Mouse (Mus musculus): ENCODE measurements around the gene Atp8b4.

Atp8b4 gene

DNA sequence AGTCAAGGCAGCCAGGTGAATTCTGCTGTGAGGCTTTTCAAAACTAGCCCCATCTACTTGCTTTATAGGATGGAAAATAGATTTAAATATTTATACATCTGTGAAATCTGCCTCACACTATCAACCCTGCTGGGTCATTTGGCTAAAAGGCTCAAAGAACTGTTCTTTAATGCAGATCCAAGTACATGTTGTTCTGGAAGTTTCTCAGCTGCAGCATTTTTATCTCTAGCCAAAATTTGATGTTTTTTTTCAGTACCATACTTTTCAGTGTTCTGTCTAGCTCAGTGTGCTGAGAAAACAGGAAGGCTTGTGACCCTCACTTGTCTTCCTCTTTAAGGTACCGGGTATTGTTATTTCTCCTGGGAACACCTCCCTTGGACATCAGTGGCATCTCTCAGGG, 65.8 kb downstream of the Atp8b4 start:
- intact Hi-C loops (cut with DNase I), result no loop called here

DNA sequence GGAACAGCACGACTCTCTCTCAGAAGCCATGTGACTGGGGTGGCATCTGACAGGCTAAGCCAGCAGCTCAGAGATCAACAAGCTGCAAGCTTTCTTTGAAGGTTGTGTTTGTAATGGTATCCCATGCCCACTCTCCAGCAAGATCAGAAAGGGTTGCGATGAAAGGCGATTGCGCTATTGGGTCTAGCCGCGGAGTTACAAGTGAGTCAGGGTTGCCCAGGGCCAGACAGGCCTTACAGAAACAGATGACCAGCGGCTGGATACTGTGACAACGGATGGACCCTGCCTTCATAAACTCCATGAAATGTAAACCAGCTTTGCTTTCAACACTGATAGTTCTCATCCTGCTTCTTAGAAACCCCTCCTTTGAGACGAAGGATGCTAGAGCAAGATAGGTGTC, 66.2 kb downstream of the Atp8b4 start:
- intact Hi-C loops (cut with DNase I), result no loop called here

DNA sequence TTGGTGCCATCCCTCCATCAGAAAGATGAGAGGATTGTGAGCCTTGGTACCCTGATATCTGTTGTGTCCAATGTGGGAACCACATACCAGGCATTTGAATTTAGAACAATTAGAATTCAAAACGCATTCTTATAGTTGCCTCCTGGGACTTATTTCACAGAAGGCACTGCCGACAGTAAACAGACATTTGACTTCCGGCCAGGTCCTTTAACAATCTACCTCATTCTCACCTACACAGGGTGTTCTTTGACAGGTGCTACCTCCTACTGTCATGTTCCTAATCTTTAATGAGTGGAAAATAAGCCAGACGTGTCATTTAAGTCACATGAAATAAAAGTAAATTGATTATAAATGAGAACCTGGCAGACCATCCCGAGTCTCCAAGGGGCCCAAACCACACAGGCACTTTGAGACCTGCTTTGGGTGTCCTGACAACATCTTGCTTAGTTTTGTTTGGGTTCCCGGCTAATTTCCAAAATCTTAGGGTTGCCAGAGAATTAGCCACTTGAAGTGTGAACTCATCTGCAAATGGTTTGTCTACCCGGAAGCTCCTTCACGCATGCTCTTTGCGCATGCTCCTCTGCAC, 67.9 kb downstream of the Atp8b4 start:
- intact Hi-C loops (cut with DNase I), result no loop called here

DNA sequence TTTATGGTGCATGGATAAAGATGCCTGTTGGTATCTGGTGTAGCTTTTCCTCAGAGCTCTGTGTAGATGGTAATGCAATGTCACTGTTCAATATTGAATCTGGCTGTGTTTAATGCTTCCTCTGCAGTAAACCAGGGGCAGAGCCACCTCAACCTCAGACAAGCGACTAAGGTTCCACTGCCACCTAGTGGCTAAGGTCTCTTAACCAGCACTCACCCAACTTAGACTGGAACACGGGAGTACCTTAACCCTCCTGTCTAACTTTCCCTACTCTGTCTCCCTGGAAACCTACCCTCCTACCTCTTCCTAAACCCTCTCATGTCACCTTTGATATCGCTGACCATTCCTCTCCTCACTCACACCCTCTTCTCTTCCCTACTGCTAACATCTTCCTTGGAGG, 71.2 kb downstream of the Atp8b4 start:
- intact Hi-C loops (cut with DNase I), result loop anchor here (10.0 kb wide), 1 partner anchor 534 kb away; no protein-coding TSS in a partner anchor

DNA sequence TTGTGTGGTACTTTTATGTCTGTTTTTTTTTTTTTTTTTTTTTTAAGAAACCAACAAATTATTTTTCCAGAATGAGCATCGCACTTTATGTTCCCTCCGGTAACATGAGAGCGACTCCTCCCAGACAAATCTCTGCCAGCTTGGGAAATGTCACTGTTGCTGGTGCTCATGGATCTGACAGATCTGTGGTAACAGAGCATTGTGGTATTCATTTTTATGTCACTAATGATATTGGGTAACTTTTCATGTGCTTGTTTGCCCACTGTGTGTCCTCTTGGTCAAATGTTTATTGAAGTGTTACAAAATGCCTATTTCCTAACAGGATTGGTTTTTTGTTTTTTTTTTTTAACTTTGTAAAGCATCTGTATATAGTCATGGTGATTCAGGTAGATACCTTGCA, 75.3 kb downstream of the Atp8b4 start:
- intact Hi-C loops (cut with DNase I), result loop anchor here (10.0 kb wide), 1 partner anchor 530 kb away; no protein-coding TSS in a partner anchor

DNA sequence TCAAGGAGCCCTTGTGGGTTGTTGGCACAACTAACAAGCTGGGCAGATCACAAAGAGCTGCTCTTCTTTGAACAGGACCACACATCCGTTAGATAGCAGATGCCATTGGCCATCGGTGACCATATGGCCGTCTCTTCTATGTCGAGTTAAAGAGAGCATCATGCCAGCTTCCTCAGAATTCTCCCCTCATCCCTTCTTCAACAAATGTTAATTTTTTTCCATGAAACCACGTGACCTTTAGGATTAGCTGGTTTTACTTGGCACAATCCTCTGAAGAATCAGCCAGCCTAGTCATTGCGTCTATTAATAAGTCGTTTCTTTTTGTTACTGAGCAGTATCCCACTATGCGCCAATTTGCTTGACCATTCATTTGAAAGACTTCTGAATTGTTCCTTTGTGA, 75.8 kb downstream of the Atp8b4 start:
- intact Hi-C loops (cut with DNase I), result loop anchor here (10.0 kb wide), 1 partner anchor 530 kb away; no protein-coding TSS in a partner anchor

DNA sequence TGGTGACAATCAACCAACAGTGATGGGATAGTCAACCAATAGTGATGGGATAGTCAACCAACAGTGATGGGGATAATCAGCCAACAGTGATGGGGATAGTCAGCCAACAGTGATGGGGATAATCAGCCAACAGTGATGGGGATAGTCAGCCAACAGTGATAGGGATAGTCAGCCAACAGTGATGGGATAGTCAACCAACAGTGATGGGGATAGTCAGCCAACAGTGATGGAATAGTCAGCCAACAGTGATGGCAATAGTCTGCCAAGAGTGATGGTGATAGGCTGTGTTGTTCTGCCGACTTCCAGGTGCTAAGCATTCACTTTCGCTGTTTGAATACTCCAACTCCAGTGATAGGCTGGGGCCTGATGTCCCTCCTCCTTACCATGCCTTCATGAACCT, 79.6 kb downstream of the Atp8b4 start:
- intact Hi-C loops (cut with DNase I), result loop anchor here (10.0 kb wide), 1 partner anchor 526 kb away; no protein-coding TSS in a partner anchor

DNA sequence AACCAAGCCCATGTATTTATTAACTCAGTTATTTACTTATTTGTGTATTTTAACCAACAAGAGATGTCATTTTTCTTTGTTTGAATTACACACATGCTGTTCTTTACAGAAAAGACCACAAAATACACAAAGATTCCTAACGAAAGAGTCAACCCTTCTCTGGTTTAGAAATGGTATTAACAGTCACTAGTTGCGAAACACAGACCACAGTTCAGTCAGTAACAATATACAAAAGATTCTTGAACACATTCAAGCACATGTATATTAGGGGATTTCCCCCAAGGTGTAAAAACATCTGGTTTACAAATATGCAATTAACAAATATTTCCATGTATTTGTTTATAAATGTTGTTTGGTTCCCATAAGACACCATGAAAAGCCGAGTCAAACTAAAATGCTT, 81.6 kb downstream of the Atp8b4 start:
- intact Hi-C loops (cut with DNase I), result no loop called here

DNA sequence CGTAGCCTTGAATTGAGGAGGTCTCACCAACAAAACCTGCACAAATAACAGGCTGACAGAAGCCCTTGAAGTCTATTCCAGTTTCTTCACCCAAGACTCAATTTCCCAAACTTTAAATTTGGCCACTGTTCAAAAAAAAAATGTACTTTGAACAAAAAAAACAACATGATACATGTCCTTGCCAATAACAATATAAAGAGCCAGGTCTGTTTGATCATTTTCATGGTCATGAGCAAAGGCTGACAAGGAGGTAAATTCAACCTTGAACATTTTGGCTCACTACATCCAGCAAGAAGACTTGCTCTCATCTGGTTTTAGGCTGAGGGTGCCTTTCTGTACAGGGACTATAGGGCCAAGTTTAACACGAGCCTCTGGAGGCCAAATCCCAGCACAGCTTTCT, 83.7 kb downstream of the Atp8b4 start:
- intact Hi-C loops (cut with DNase I), result no loop called here

DNA sequence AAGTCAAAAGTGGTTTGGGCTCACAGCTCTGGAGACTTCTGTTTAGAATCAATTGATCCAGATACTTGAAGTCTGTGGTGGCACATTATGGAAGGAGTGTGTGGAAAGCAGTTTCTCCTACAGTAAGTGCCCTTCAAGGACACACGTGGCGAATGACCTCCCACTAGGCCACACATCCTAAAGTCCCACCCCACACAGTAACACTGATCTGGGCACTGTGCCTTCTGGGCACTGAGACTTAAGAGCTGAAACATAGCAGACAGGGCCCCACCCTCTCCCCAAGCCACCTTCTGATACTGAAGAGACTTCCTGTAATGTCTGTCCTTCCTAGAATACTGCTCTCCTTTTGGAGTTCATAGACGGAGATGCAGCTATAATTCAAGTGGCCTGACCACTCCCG, 84.5 kb downstream of the Atp8b4 start:
- intact Hi-C loops (cut with DNase I), result no loop called here

DNA sequence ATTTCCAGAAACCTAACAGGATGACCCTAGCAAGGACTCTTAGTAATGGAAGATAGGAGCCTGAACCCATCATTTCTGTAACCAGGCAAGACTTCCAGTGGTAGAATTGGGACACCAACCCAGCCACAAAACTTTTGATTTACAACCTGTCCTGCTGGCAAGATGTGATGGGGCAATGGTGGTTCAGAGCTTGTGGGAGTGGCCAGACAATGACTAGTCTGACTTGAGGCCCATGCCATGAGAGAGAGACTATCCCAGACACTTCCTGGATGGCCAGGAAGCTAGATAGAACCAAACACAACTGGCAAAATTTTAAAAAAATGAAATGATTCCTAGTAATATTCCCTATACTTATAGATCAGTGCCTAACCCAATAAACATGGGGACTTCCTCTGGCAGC, 87.7 kb downstream of the Atp8b4 start:
- intact Hi-C loops (cut with DNase I), result no loop called here

DNA sequence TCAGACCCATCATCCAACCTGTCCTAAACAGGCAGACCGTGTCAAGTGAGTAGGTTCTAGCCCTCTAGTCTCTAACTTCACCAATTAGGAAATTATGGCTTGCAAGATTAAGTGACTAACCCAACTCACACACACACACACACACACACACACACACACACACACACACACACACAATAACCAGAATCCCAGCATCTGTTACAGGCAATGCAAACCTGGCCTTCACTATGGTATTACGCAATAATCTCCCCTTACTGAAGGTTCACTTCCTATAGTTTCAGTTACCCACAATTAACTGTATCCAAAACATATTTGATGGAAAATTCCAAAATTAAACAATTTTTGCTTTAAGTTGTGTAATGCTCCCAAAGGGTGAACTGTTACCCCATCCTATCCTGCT, 101.0 kb downstream of the Atp8b4 start:
- intact Hi-C loops (cut with DNase I), result no loop called here

DNA sequence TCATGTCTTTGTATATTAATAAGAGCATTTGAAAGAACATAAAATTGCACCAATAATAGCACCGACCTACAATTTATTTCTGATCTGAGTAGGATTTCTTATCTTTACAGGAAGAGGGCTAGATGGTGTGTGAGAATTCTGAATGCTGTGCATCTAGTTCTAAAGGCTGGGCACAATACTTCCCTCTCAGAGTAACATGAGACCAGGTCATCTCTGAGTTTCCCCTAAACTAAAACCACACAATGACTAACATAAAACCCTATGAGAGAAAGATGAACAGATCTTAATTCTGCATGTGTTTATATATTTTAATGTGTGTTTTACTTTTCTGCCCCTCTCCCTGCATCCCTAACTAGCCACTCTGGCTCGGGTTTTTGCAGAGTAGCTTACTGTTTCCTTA, 101.5 kb downstream of the Atp8b4 start:
- intact Hi-C loops (cut with DNase I), result no loop called here

DNA sequence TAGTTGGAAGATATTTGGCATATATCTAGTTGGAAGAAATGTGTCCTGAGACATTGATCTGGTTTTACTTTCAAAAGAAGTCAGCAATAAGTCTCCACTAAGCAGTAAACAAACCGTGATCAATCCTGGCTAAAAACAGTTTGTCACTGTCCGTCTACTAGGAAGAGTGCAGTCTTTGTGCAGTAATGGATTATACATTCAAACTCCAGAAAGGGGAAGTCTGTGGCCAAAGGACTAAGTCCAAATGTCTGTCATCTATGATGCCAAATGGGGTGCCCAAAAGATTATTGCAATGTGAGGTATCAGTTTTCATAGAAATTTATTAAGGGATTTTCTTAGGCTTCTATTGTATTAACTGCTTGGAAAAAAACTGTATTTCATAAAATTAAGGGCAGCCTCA, 102.3 kb downstream of the Atp8b4 start:
- intact Hi-C loops (cut with DNase I), result no loop called here

DNA sequence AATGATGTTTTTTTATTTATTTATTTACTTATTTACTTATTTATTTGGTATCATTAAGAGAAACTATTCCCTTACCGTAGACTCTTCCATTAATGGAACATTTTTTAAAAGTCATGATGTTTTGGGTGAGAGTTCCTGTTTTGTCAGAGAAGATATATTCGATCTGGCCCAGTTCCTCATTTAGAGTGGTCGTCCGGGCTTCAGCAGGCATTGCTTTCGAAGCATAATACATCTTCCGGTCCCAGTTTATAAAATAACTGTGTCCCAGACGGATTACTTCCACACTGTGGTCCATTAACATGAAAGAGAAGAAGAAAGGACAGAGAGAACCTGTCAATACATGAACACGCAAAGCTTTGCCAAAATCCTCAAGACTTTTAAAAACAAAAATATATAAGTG, 103.0 kb downstream of the Atp8b4 start:
- intact Hi-C loops (cut with DNase I), result no loop called here

DNA sequence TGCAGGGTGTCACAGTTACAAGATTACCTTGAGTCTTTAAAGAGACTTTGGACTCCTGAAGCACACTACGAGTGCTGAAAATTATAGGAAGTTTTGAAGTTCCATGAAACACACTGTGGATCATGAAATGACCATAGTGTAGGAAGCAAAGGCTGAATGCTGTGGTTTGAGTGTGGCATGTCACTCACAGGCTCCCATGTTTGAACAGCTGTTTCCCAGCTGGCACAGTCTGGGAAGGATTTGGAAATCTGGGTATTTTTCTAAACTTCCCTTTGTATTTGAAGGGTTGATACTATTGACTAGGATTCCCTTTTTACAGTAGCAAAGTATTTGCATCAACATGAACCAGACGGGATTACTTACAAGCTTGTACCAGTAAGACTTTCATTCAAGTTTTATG, 105.5 kb downstream of the Atp8b4 start:
- intact Hi-C loops (cut with DNase I), result no loop called here

DNA sequence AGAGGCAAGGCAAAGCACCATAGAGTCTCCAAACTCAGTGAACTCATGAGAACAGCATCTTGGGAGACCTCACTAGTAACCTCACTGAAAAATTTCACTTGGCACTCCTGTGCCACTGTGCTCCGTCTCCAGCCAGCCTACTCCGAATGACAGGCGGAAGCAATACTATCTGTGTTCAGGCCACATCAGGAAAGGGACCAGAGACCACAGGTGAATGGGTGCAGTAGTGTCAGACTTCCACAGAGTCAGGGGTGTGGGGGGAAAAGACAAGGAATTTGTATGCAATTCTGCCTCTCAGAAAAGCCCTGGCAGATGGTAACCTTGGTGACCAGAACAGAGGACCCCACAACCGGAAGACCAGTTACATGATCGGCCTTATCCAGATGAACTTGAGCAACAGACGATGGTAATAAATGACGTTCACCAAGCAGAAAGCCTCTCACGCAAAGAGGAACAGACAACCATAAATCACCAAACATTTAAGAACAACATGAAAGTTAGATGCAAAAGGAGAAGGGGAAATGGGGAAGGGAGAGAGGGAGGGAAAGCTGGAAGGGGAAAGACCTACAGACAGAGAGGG, 112.9 kb downstream of the Atp8b4 start:
- intact Hi-C loops (cut with DNase I), result no loop called here

DNA sequence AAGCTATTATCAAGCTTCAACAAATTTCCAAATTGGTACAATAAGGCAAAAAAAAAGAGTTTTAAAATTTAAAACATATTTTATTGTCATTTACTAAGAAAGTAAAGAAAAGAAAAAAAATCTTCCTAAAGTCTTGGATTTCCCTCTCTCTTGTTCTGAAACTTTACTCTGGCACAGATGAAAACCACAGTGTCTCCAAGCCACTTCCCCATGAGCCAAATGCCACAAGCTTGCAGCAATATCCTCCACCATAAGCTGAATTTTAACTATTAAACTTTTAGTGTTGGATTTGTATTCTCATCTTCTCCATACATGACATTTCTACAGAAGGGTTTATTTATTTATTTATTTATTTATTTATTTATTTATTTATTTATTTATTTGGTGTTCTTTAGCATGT, 114.4 kb downstream of the Atp8b4 start:
- intact Hi-C loops (cut with DNase I), result no loop called here

DNA sequence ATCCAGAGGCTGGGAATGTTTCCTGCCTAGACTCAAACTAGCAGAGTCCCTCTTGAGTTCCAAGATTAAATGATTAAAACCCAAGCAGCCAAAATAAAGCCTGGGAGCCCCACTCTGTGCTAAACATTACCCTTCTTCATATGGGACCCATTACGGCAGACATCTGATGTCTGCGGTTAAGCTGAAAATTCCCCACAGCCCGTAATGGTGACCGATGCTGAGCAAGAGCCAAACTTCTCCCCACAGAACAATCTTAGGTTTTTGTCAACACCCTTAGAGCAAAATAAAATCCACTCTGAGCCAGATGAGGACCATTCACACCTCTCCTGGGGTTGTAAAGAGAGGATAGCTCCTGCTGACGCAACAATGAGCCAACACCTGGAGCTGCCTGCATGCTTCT, 120.2 kb downstream of the Atp8b4 start:
- intact Hi-C loops (cut with DNase I), result no loop called here

DNA sequence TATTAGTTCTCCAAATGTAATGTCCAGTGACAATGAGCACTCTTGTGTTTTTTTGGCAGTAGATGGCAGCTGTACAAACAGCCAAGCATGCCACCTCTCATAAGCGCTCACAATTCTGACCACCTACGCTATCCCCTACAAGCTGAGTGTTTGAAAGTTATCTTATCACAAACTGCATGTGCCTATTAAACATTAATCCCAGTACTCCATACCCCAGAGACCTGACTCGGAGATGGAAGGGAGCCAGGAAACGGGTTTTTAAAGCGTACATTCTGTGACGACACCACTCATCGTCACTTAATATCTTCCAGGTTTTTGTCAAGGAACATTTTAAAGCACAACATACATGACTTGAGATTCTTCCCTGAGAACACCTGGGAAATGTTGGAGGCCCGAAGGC, 128.8 kb downstream of the Atp8b4 start:
- intact Hi-C loops (cut with DNase I), result no loop called here

DNA sequence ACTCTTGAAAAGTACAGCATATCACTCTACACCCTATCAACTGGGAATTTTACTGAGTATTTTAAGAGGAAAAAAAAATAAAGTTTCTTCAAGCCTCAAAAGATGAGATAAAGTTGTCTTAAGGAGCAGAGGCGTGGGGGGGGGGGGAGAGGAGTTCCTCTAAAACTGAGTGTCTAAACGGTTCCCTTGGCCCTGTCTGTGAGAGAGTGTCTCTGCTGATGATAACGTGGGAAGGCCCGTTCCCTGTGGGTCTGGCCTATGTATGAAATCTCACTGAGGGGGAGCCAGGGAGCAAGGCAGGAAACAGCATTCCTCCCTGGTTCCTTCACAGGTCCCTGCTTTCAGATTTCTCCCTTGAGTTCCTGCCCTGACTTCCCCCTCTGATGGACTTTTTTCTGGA, 130.7 kb downstream of the Atp8b4 start:
- intact Hi-C loops (cut with DNase I), result loop anchor here (10.0 kb wide), 1 partner anchor 335 kb away; the partner anchor contains the start of gene Fgf7

DNA sequence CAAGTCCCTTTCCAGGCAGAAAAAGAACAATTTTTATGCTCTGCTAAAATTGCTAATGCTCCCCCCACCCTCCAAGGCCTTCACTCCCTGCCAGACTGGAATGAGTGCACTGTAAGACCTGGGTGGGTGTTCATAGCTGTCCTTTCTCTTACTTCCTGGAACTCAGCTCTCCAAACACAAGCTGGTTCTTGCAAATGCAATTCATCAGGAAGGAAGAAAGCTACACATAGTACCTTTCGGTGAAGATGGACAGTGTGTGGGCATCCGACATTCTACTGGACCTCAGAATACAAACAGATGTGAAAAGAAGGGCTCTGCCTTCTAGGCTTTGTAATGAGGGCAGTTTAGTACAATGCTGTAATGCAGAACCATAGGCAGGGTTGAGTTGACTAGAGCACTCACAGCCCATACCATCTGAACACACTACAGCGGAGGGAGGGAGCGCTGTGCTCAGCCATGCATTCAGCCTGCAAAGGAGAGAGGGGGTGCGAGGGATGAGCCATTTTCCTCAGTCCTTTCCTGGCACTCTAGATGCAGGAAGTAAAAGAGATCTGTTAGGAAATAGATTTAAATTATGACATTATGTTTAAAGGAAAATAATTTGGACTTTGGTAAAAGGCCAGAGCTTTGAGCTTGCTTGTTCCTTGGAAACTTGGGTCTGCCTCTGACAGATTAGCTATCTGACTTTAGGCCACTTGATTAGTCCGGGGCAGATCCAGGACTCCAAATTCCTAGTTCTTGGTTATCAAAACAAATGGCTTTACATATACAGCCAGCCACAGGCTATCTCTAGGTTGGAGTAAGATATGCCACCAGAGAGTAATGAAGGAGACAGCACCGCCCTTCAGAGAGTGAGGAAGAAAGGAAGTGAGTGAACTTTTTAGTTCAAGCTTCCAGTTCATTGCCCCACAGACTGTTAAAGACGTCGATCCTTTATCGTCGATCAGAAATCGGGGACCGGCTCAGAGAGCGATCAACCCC, 136.4 kb downstream of the Atp8b4 start:
- intact Hi-C loops (cut with DNase I), result loop anchor here (5.0 to 10.0 kb wide), 4 partner anchors 117 to 472 kb away; partner anchors contain the start of gene Fgf7

All from adrenal gland (tissue).